In genomic region chr14:24508070-24508773, GRCm38 (mm10) we compare ENCODE assay signal across 9 mouse cellular contexts. TPM values are rescaled to one million over a fixed set of nuclear protein-coding genes. Genes with fewer than 3 reads are reported as not detected.
DNase-seq lines count a peak whose midpoint lies in the region; ATAC-seq and TF ChIP-seq lines count a peak whose summit lies in the region.
"Had no signal": no experiment of that assay in that cellular context is flagged by ENCODE, and none has a peak within 500 bp of the region (broad histone marks: within the 10 kb centered on the region; RNA-seq: fewer than 3 reads in every experiment).

No protein-coding gene starts in this region.

- intact Hi-C loops in heart, postnatal 10 days (cut with DNase I): loop anchor here (10.0 kb wide), 4 partner anchors 397 to 867 kb away; no protein-coding TSS in a partner anchor

- no peak for TF ChIP-seq POLR2A in brain, embryonic 14.5 days (IDR thresholded peaks at IDR 0.05; ENCODE audit: borderline replicate concordance, extremely low read depth, insufficient read depth, insufficient read length, poor library complexity, severe bottlenecking)

- H3K4me1 ChIP-seq in forebrain, postnatal 0 days (ENCODE audit: insufficient read depth): peaks cover 13% of the 10 kb centered on the region; the same call in 1 of the 2 replicates
- peaks cover 17% of the 10 kb centered on the region for H3K4me1 ChIP-seq in midbrain, embryonic 14.5 days (ENCODE audit: control insufficient read depth, insufficient read depth, low read length)

- H3K4me3 ChIP-seq in forebrain, postnatal 0 days (ENCODE audit: low read depth, low read length): no peak overlapping the region; the same call in 1 of the 2 replicates
- H3K4me3 ChIP-seq in midbrain, embryonic 14.5 days (replicated peaks; ENCODE audit: low read depth, low read length): no peak overlapping the region

- H3K9ac ChIP-seq in forebrain, postnatal 0 days: no peak overlapping the region
- H3K9ac ChIP-seq in midbrain, embryonic 14.5 days (replicated peaks; ENCODE audit: low read length): 0 out of 2 replicates have a peak overlapping the region, but pooled peaks have one; percentile 2

- peak; percentile 87 for DNase-seq in heart, adult 11 months
- no peak for DNase-seq in heart, postnatal 10 days
- peak; percentile 66 for DNase-seq in brain, embryonic 14.5 days (ENCODE audit: low read depth)
- DNase-seq in forebrain, postnatal 0 days: peak; percentile 49
- DNase-seq in midbrain, embryonic 14.5 days: peak; percentile 50
- no peak for DNase-seq in urinary bladder, postnatal 14 days (ENCODE audit: low spot score)
- no peak for DNase-seq in thymus, postnatal 0 days (ENCODE audit: low spot score)
- no peak for DNase-seq in adrenal gland, postnatal 36 days

- no peaks in the 10 kb centered on the region for H3K9me3 ChIP-seq in forebrain, postnatal 0 days (ENCODE audit: low read length)
- H3K9me3 ChIP-seq in midbrain, embryonic 14.5 days (ENCODE audit: control insufficient read depth, low read length): 0 out of 2 replicates have a peak, but pooled peaks cover 7% of the 10 kb centered on the region

- peak; percentile 37 for ATAC-seq in forebrain, postnatal 0 days
- ATAC-seq in midbrain, embryonic 14.5 days (ENCODE audit: low FRiP score, low TSS enrichment): no peak

- peak overlapping the region; percentile 29 for H3K4me2 ChIP-seq in forebrain, postnatal 0 days (ENCODE audit: low read depth)
- peak overlapping the region; percentile 43 for H3K4me2 ChIP-seq in midbrain, embryonic 14.5 days (ENCODE audit: low read length)

- no peaks in the 10 kb centered on the region for H3K27me3 ChIP-seq in forebrain, postnatal 0 days (ENCODE audit: insufficient read depth, low read length)
- H3K27me3 ChIP-seq in midbrain, embryonic 14.5 days (ENCODE audit: control insufficient read depth, insufficient read depth, low read length): no peaks in the 10 kb centered on the region
- H3K27me3 ChIP-seq: CH12.LX had no signal

- no peaks in the 10 kb centered on the region for H3K36me3 ChIP-seq in forebrain, postnatal 0 days (ENCODE audit: insufficient read depth)
- no peaks in the 10 kb centered on the region for H3K36me3 ChIP-seq in midbrain, embryonic 14.5 days (ENCODE audit: control insufficient read depth, insufficient read depth, low read length)

- no peak for TF ChIP-seq CTCF in brain, embryonic 14.5 days (IDR thresholded peaks at IDR 0.05; ENCODE audit: borderline replicate concordance, extremely low read depth, insufficient read depth, insufficient read length)
- TF ChIP-seq CTCF in forebrain, postnatal 0 days (IDR thresholded peaks at IDR 0.05; ENCODE audit: low read depth): no peak

- 0 out of 2 replicates have a peak overlapping the region, but pooled peaks have one; percentile 21 for H3K27ac ChIP-seq in forebrain, postnatal 0 days (ENCODE audit: low read depth, low read length)
- H3K27ac ChIP-seq in midbrain, embryonic 14.5 days (replicated peaks; ENCODE audit: low read depth, low read length): peak overlapping the region; percentile 49; the same call in 1 of the 2 replicates

- 5% methylated on average over 18 of the region's 18 CpGs for WGBS in forebrain, postnatal 0 days
- WGBS in midbrain, embryonic 14.5 days: 11% methylated on average over 18 of the region's 18 CpGs

RNA-seq across cellular contexts. Expression of gene Rps24, which starts 21.3 kb away (rescaled TPM):
- total RNA-seq in heart, postnatal 10 days (2021): 1,000 to 10,000 TPM in 1 of 2 experiments, 100 to 1,000 TPM in 1; 985 to 1,065 TPM
- polyA plus RNA-seq in brain, embryonic 14.5 days (2012; rRNA removed): 2,169 and 2,228 TPM in 2 replicates
- total RNA-seq in forebrain, postnatal 0 days (2014; rRNA removed): 1,310 and 1,631 TPM in 2 replicates
- polyA plus RNA-seq in forebrain, postnatal 0 days (2015; fragmentation: Nextera tagmentation; extraction: Ambion mirVana): 795 and 979 TPM in 2 replicates
- polyA plus RNA-seq in midbrain, embryonic 14.5 days (2014; fragmentation: Nextera tagmentation; extraction: Ambion mirVana): 772 and 791 TPM in 2 replicates
- 1,698 TPM in 2 replicates for polyA plus RNA-seq in thymus, postnatal 0 days (2015; fragmentation: Nextera tagmentation; extraction: Ambion mirVana)
- 1,000 to 10,000 TPM; 1,576 to 1,729 TPM for total RNA-seq in adrenal gland, postnatal 36 days (2021)

RNA-seq across cellular contexts. Expression of gene Polr3a, which starts 21.4 kb away (rescaled TPM):
- total RNA-seq in heart, postnatal 10 days (2021): 10 to 100 TPM; 14.2 to 16.1 TPM
- polyA plus RNA-seq in brain, embryonic 14.5 days (2012; rRNA removed): 12.4 and 16.4 TPM in 2 replicates
- 19.5 and 29.9 TPM in 2 replicates for total RNA-seq in forebrain, postnatal 0 days (2014; rRNA removed)
- 8.1 and 13.4 TPM in 2 replicates for polyA plus RNA-seq in forebrain, postnatal 0 days (2015; fragmentation: Nextera tagmentation; extraction: Ambion mirVana)
- 21.0 and 23.1 TPM in 2 replicates for polyA plus RNA-seq in midbrain, embryonic 14.5 days (2014; fragmentation: Nextera tagmentation; extraction: Ambion mirVana)
- polyA plus RNA-seq in thymus, postnatal 0 days (2015; fragmentation: Nextera tagmentation; extraction: Ambion mirVana): 14.7 and 18.5 TPM in 2 replicates
- 10 to 100 TPM; 19.0 to 19.6 TPM for total RNA-seq in adrenal gland, postnatal 36 days (2021)

Comparison
In these comparisons a context has a peak if more than half of its experiments do, and no peak if none do; other contexts are left out.
1. DNase-seq: peak in heart, adult 11 months (single experiment), brain, embryonic 14.5 days (single experiment), forebrain, postnatal 0 days (single experiment) and midbrain, embryonic 14.5 days (single experiment); none in heart, postnatal 10 days (0 of 2), urinary bladder, postnatal 14 days (single experiment), thymus, postnatal 0 days (single experiment) and adrenal gland, postnatal 36 days (0 of 2).